Mouse (Mus musculus) ES-Bruce4 (cell line): ENCODE data around the gene Tnk2.

Experiments used
- CTCF ChIP-seq: IDR thresholded peaks from one replicate; pipeline ENCODE4 v1.8.1; 2011; ENCODE audit warnings: low read depth, low read length
- EP300 ChIP-seq: IDR thresholded peaks from 2 replicates; pipeline ENCODE4 v1.6.1; 2011; ENCODE audit warnings: low read depth, low read length; ENCODE audit not compliant: insufficient read depth
- POLR2A ChIP-seq: IDR thresholded peaks from one replicate; pipeline ENCODE4 v1.8.1; 2011; ENCODE audit warnings: low read length; ENCODE audit not compliant: insufficient read depth

- no peak for TF ChIP-seq EP300
- TF ChIP-seq CTCF: no peak
- no peak for TF ChIP-seq POLR2A
These were observed 69.9 kb downstream of the Tnk2 start for GRCm38 (mm10) chr16:32713556-32713955.
